Mouse (Mus musculus) forebrain, embryonic 11.5 days (tissue): ENCODE measurements around the gene Gm20388. TPM values are rescaled to one million over a fixed set of nuclear protein-coding genes. Genes with fewer than 3 reads are reported as not detected.

Experiments used
- ATAC-seq: fragments of 200-750 bp; cut with Nextera tagmentation; replicated peaks from 2 replicates; pipeline ENCODE4 v1.8.0; 2017; ENCODE audit warnings: moderate TSS enrichment; ENCODE audit not compliant: low FRiP score
- DNase-seq: peaks from one replicate; pipeline ENCODE4 v3.0.0-alpha.2; 2017; ENCODE audit warnings: low spot score
- H3K27ac ChIP-seq: fragments of 300-500 bp; sonication (generic); 2 replicates; pipeline ENCODE4 v1.5.1; 2014; ENCODE audit warnings: low read depth, low read length
- H3K27me3 ChIP-seq: fragments of 300-500 bp; sonication (generic); 2 replicates; pipeline ENCODE4 v1.6.1; 2014; ENCODE audit warnings: mild to moderate bottlenecking, low read length, mixed read lengths; ENCODE audit not compliant: control insufficient read depth, insufficient read depth
- H3K36me3 ChIP-seq: fragments of 300-500 bp; sonication (generic); 2 replicates; pipeline ENCODE4 v1.6.1; 2014; ENCODE audit warnings: mild to moderate bottlenecking, low read length, moderate library complexity, mixed read lengths; ENCODE audit not compliant: control insufficient read depth, insufficient read depth
- H3K4me1 ChIP-seq: fragments of 300-500 bp; sonication (generic); replicated peaks from 2 replicates; pipeline ENCODE4 v1.6.1; 2014; ENCODE audit warnings: low read length, mixed read lengths; ENCODE audit not compliant: control insufficient read depth, insufficient read depth
- H3K4me2 ChIP-seq: fragments of 300-500 bp; sonication (generic); 2 replicates; pipeline ENCODE4 v1.6.1; 2014; ENCODE audit warnings: low read depth, mild to moderate bottlenecking, low read length, moderate library complexity, mixed read lengths; ENCODE audit not compliant: severe bottlenecking
- H3K4me3 ChIP-seq: fragments of 300-500 bp; sonication (generic); 2 replicates; pipeline ENCODE4 v1.5.1; 2014; ENCODE audit warnings: low read depth, low read length
- H3K9ac ChIP-seq: fragments of 300-500 bp; sonication (generic); 2 replicates; pipeline ENCODE4 v1.6.1; 2014; ENCODE audit warnings: low read length
- H3K9me3 ChIP-seq: fragments of 300-500 bp; sonication (generic); 2 replicates; pipeline ENCODE4 v1.6.1; 2016; ENCODE audit warnings: low read length, mixed read lengths; ENCODE audit not compliant: control insufficient read depth
- WGBS: fragments of 180-500 bp; shearing (Covaris S2); extraction: QIAGEN DNeasy Blood & Tissue Kit; methylation state at CpG from one replicate; pipeline ENCODE4 v1.1.7; 2014; 5-methylcytosine and 5-hydroxymethylcytosine counted together
- polyA plus RNA-seq: library from polyadenylated mRNA; unstranded; fragments of >200 nt; fragmentation: Nextera tagmentation; extraction: Ambion mirVana; gene quantifications from 2 replicates; pipeline ENCODE4 v1.2.1, GENCODE M21; 2014

The Gm20388 gene
- polyA plus RNA-seq, 1 experiment from 2014 or later, result not detected

GRCm38 (mm10) chr8:120315644-120316043 is 405.0 kb downstream of the Gm20388 start:
- peaks cover under 1% of the 10 kb centered on the region; the same call in 1 of the 2 replicates for H3K27me3 ChIP-seq
- H3K4me2 ChIP-seq, result no peak overlapping the region
- no peak for ATAC-seq
- no peak overlapping the region for H3K9ac ChIP-seq
- 0 out of 2 replicates have a peak, but pooled peaks cover 4% of the 10 kb centered on the region for H3K4me1 ChIP-seq
- no peaks in the 10 kb centered on the region for H3K36me3 ChIP-seq
- no peak for DNase-seq
- no peak overlapping the region for H3K4me3 ChIP-seq
- no peaks in the 10 kb centered on the region for H3K9me3 ChIP-seq
- 89% methylated on average over 4 of the region's 4 CpGs for WGBS
- H3K27ac ChIP-seq, result no peak overlapping the region

- Histone ChIP-seq H3K9ac (no peak overlapping the region), H3K36me3 (no peaks in the 10 kb centered on the region), H3K4me3 (no peak overlapping the region), H3K9me3 (no peaks in the 10 kb centered on the region), H3K4me2 (no peak overlapping the region), H3K27me3 (no peaks in the 10 kb centered on the region), H3K4me1 (0 out of 2 replicates have a peak, but pooled peaks cover 4% of the 10 kb centered on the region), H3K27ac (no peak overlapping the region)
- ATAC-seq (no peak), DNase-seq (no peak)
- 85% methylated on average over 7 of the region's 7 CpGs for WGBS
Observed at GRCm38 (mm10) chr8:120316707-120317106, 406.1 kb downstream of the Gm20388 start.

DNA sequence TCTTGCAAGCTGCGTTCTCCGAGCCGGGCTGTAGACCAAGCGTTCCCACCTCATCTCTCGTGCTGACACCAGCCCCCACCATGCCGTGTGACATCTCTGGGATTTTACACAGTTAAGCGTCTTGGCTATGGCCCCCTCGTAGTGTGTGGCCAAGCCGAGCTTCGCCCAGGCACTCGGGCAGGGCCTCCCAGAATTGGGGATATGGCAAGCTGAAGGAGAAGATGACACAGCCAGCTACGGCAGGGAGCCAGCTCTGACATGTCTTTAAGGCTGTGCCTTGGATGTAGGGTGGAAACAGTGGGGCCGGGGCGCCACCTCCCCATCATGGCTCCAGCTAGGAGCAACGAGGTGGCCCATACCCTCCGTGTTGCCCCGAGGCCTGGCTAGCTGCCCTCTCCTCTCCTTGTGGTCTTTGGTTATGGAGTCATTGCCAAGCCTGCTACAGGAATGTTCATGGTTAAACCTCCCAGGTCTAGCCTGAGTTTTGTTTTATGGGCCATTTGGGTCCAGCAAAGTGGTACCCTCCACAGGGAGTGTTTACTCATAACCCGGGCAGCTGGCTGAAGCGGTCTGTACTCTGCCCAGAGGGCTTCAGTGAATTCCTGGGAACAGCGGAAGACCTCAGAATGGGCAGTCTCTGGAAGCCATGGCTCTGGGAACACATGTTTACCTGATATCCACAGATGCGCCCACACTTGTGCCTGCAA is 406.6 kb downstream of the Gm20388 start:
- no peak for ATAC-seq
- H3K27ac ChIP-seq, result no peak overlapping the region
- H3K9ac ChIP-seq, result no peak overlapping the region
- H3K4me2 ChIP-seq, result no peak overlapping the region
- DNase-seq, result no peak
- peaks cover 9% of the 10 kb centered on the region for H3K4me1 ChIP-seq
- H3K4me3 ChIP-seq, result no peak overlapping the region
- no peaks in the 10 kb centered on the region for H3K9me3 ChIP-seq
- H3K36me3 ChIP-seq, result no peaks in the 10 kb centered on the region
- WGBS, result 89% methylated on average over 21 of the region's 21 CpGs
- H3K27me3 ChIP-seq, result no peaks in the 10 kb centered on the region

DNA sequence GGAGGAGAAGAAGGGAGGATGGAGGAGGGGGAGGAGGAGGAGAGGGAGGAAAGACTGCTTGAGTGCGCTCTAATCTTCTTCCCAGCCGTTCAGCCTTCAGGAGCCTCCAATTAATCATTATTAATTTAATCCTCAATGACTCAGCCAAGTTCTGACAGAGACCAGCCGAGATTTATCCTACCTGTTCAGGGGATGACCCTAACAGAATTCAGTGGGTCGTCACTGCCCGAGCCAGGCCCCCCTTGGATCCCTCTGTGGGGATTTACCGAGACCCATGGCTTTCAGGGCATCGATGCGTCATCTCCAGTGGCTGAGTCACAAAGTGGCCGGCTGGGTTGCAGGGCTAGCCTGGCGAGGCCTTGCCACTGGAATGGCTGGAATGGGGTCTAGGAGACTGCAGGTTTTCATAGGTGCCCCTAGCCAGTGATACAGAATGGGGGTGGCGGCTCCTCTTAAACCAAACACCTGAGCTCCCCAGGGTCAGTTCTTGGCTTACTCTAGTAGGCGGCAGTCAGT is 407.9 kb downstream of the Gm20388 start:
- no peak overlapping the region for H3K4me2 ChIP-seq
- 68% methylated on average over 12 of the region's 12 CpGs for WGBS
- H3K27me3 ChIP-seq, result no peaks in the 10 kb centered on the region
- H3K4me3 ChIP-seq, result no peak overlapping the region
- ATAC-seq (no peak), DNase-seq (no peak)
- H3K9me3 ChIP-seq, result no peaks in the 10 kb centered on the region
- no peaks in the 10 kb centered on the region for H3K36me3 ChIP-seq
- H3K4me1 ChIP-seq, result peaks cover 21% of the 10 kb centered on the region
- no peak overlapping the region for H3K9ac ChIP-seq
- H3K27ac ChIP-seq, result no peak overlapping the region

GRCm38 (mm10) chr8:120319449-120319848 is 408.8 kb downstream of the Gm20388 start:
- H3K4me1 ChIP-seq, result peaks cover 26% of the 10 kb centered on the region
- no peak overlapping the region for H3K9ac ChIP-seq
- no peaks in the 10 kb centered on the region for H3K9me3 ChIP-seq
- ATAC-seq (no peak), DNase-seq (peak; percentile 90)
- H3K4me2 ChIP-seq, result no peak overlapping the region
- WGBS, result 20% methylated on average over 7 of the region's 7 CpGs
- H3K36me3 ChIP-seq, result no peaks in the 10 kb centered on the region
- H3K27ac ChIP-seq, result no peak overlapping the region
- no peak overlapping the region for H3K4me3 ChIP-seq
- H3K27me3 ChIP-seq, result no peaks in the 10 kb centered on the region

GRCm38 (mm10) chr8:120320146-120320545 is 409.5 kb downstream of the Gm20388 start:
- 88% methylated on average over 5 of the region's 5 CpGs for WGBS
- Histone ChIP-seq H3K27ac (no peak overlapping the region), H3K4me2 (no peak overlapping the region), H3K9ac (no peak overlapping the region), H3K4me1 (peaks cover 26% of the 10 kb centered on the region), H3K9me3 (no peaks in the 10 kb centered on the region), H3K27me3 (no peaks in the 10 kb centered on the region), H3K4me3 (no peak overlapping the region), H3K36me3 (no peaks in the 10 kb centered on the region)
- no peak for DNase-seq
- no peak for ATAC-seq

- Histone ChIP-seq H3K9ac (no peak overlapping the region), H3K27ac (no peak overlapping the region), H3K36me3 (no peaks in the 10 kb centered on the region), H3K4me3 (no peak overlapping the region), H3K9me3 (no peaks in the 10 kb centered on the region), H3K4me2 (no peak overlapping the region), H3K27me3 (no peaks in the 10 kb centered on the region), H3K4me1 (peaks cover 28% of the 10 kb centered on the region)
- 44% methylated on average over 6 of the region's 6 CpGs for WGBS
- no peak for DNase-seq
- no peak for ATAC-seq
Observed at GRCm38 (mm10) chr8:120321724-120322123, 411.1 kb downstream of the Gm20388 start.

- Histone ChIP-seq H3K9me3 (no peaks in the 10 kb centered on the region), H3K4me3 (no peak overlapping the region), H3K36me3 (no peaks in the 10 kb centered on the region), H3K27me3 (no peaks in the 10 kb centered on the region), H3K4me2 (peak overlapping the region; percentile 15; the same call in 1 of the 2 replicates), H3K27ac (peak overlapping the region; percentile 78), H3K4me1 (peaks cover 31% of the 10 kb centered on the region), H3K9ac (peak overlapping the region; percentile 52)
- WGBS, result 2% methylated on average over 20 of the region's 20 CpGs
- ATAC-seq, result peak; percentile 78
- peak; percentile 81 for DNase-seq
Observed at GRCm38 (mm10) chr8:120322956-120323448, 412.4 kb downstream of the Gm20388 start.
